Mouse (Mus musculus) thymus, adult 2 months (tissue): Measurements from ENCODE around the gene Gm29094.

Experiments used
- CTCF ChIP-seq: fragments of 200-500 bp; IDR thresholded peaks from 2 replicates; pipeline ENCODE4 v1.5.1; 2012; ENCODE audit warnings: mild to moderate bottlenecking, control low read depth, low read length, moderate library complexity, borderline replicate concordance; ENCODE audit not compliant: control insufficient read depth, poor library complexity, insufficient read depth; ENCODE audit errors: extremely low read depth
- POLR2A ChIP-seq: fragments of 200-500 bp; IDR thresholded peaks from 2 replicates; pipeline ENCODE4 v1.6.1; 2012; ENCODE audit warnings: mild to moderate bottlenecking, low read length, control low read depth, moderate library complexity; ENCODE audit not compliant: control insufficient read depth, poor library complexity, insufficient read depth; ENCODE audit errors: extremely low read depth

GRCm38 (mm10) chr9:89256556-89257335 is 57.6 kb downstream of the Gm29094 start:
- no peak for TF ChIP-seq CTCF
- TF ChIP-seq POLR2A: no peak
